Mouse (Mus musculus) adrenal gland, postnatal 36 days (tissue): Measurements from ENCODE around the gene H3f3a. TPM values are rescaled to one million over a fixed set of nuclear protein-coding genes. Genes with fewer than 3 reads are reported as not detected.

Experiments
- DNase-seq, 2 experiments: peaks; one replicate each; pipeline ENCODE4 v3.0.0; 2021; ENCODE audit warnings: mixed read lengths in 1 of 2
- total RNA-seq, 2 experiments: library from RNA; stranded (reverse); gene quantifications; 2 replicates each; pipeline ENCODE4 v1.2.3; 2021

H3f3a gene
- total RNA-seq, 2 experiments from 2014 or later = 680 to 813 TPM

DNA sequence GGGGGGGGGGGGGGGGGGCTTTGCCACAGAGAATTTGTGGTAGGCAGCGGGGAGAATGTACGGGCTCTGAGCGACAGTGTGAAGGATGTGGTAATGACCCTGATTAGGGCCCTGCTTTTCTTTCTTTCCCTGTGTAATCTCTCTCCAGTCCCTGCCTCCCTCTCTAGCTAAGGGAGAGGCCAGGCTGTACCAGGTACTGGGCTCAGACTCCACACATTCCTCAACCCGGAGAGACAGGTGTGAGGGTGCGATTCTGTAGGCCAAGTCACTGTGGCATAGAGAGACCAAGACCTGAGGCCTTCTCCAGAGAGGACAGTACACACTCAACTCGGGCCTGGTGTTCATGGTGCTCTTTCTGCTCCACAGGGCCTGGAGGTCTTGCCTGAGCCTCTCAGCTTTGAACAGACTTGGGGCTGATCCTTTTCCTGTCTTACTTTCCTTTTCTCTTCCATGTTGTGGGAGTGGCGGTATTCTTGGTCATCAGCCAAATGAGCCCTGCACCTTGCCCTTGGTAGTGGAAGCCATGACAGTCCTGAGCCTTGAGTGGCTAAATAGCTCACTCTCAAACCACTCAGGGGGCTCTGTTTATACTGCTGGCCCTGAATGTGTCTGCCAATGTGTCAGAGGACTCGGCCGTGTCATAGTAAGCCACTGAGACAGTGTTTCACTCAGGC, 30.7 kb downstream of the H3f3a start:
- peak in 1 of 2 experiments; percentile 38 for DNase-seq

DNA sequence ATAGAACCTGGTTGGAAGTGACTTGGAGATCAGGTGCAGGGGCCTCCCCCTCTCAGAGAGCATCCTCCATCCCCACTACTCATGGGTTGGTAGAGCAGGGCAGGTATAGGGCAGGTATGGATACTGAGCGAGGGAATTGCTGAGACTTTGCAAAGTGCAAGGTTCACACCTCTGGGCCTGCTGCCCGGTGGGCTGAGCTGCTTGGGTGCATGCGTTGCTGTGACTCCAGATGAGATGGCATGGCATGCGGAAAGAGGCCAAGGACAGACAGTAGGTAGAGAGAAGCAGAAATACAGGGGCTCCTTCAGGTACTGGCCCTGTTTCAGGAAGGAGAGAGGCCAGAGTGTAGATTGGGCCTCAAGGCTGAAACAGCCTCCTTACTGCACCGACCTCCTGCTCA, 32.5 kb downstream of the H3f3a start:
- DNase-seq = no peak

DNA sequence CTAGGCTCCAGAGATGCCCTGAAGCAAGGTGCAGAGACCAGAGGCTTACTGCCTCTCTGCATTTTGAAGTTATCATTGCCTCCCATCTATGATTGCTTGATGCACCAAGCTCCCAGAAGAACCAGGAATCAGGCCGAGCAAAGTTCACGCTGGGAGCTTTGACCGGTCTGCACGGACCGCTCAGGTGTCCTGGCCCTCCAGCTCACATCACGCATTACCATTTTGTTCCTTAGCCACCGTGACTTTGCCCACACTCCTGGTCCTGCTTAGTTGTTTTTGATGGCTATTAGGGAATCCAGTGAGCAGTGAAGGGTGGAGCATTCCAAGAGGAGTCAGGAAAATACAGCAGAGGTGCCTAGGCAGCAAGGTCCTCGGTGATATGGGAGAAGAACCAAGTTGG, 33.5 kb downstream of the H3f3a start:
- no peak for DNase-seq

DNA sequence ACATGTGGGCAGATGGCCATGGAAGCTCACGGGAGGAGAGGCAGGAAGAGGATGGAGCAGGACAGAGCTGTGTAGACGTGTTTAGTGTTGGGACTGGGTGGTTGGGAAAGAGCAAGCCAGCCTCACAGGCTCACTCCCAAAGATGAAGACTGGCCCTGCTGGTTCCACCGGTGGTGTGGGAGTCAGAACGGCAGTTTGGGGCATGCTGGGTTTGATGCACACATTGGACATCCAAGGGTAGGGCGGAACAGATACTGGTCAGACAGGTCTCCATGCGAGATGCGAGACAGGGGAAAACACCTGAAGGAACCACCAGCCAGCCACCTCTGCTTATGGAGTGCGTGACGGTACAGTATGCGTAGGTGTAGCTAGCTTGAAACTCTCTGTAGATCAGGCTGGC, 34.8 kb downstream of the H3f3a start:
- no peak for DNase-seq

DNA sequence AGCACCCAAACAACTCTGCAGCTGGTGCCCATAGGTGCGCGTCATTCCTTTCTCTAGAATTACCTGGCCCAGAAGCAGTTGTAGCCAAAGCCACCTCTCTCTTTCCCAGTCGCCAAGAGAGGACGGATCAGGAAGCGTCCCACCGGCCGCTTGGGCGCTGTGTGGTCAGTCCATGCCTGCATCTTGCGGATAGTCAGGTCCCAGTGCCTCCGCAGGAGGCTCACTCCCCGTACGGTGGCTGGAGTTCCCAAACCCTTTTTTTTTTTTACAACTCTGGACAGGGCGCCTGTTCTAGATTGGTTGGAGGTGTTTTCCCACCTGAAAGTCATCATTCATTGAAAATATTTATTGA, 35.4 kb downstream of the H3f3a start:
- no peak for DNase-seq

DNA sequence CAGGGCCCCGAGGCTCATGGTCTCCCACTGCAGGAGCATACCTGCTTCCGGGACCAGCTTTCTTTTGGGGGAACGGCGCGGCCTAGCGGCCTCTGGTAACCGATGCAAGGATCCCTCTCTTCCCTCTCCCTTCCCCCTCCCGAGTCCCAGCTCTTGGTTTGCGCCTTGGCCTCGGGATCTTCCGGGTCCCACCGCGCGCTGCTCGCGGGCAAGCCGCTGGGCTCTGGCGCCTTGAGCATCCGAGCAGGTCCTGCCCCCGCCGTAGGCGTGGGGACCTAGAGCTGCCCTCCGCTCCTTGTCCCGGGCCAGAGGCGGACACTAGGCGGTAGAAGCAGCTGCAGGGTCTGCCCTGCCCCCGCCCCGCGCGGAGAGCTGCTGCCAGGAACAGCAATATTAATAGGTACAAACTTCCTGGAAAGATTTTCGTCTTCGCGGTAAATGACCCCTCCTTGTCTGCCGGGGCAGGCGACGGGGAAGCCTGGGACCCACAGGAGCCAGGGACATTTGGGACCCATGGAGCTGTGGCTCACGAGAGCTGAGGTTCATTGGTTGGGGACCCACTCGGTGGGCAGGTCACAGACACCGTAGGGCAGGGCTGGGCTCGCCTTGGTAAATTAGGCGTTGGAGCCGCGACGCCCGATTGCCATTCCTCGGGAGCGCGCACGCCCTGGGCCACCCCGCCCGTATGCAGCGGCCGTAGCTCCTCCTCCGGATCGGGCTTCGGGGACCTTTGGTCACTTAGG, 35.9 kb downstream of the H3f3a start:
- peak; percentile 91 to 92 for DNase-seq

DNA sequence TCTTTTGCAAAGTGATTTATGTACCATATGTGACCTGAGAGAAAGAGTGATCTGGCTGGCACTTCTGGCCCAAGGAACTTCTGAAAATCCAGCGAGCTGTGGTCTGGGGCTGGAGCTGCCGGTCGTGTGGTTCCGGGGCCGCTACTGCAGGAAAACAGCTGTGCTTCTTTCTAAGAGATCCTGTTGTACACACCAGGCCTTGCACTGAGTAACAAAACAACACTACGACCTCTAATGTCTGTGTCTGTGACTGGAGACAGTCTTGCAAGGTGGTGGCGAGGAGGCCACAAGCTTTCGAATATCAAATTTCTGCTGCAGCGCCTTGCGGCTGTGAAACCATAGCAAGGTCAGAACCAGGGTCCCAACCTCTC, 36.5 kb downstream of the H3f3a start:
- DNase-seq = no peak

DNA sequence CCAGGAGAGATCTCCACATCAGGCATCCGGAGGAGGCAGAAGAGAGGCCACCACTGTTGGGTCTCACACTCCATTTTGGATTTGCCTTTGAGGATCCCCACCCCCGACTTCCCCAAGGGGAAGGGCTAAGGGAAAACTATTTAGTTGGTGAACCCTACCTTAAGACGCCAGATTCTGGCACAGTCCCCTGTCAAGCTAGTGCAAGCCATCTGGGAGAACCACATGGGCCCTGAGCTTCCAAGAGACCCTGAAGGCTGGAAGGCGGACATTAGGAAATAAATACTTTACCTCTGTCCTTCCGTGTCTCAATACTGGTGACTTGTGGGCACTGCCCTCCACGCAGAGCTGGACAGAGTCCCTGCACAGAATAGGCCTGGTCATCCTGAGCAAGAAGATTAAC, 37.2 kb downstream of the H3f3a start:
- no peak for DNase-seq

DNA sequence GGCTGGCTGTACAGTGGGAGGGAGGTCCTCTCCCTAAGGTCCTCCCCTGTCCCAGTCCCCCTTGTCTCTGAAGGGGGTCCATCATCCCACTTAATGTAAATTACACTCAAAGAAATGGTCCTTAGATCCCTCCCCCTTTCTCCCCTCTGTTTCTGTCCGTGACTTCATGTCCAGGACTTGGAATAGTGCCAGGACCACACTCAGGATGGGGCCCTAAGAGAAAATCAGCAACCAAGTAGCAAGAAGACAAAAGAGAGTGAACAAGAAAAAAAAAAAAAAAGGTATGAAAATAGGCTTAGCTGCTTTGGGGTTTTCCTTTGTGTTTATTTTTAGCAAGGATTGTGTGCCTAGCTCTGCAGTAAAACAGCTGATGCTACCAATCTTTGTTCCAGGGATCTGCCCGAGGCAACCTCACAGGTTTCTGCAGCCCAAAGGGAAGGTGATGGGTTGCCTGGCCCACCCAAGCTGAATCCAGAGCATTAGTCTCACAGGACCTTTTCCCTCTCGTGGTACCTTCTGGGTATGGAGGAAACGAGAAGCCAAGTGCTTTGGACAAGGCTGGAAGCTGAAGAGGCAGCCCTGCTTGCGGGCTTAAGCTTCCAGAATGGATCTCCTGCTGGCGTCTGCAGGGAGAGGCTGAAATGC, 37.8 kb downstream of the H3f3a start:
- DNase-seq = no peak

DNA sequence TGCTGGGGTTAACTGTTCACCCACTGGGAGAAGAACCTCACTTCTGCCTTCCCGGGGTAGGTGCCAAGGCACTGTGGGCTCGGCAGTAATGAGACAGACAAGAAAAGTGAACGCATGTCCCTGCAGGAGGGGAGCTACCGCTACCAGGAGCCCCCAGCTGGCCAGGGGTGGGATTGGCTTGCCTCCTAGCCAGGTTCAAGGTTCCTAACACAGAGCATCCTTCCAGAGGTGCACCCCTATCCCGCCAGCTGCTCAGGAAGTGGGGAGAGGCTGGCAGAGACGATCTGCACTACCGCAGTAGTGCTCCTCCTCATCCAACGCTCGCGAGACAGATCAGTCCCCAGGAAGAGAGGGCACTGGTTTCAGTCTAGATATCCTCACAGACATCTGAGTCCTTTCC, 38.4 kb downstream of the H3f3a start:
- DNase-seq = no peak

DNA sequence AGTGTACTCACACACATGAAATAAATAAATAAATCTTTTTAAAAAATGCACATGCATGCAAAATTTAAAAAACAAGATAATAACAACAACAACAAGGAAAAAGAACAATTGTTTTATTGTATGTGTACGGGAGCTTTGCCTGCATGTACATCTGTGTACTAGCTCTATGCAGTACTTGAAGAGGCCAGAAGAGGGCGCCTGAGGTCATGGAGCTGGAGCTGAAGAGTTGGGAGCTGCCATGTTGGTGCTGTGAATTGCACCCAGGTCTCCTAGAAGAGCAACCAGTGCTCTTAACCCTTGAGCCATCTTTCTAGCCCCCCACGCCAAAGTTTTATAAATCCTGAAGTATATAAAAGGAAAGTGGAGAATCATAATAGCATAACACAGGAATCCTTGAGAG, 39.1 kb downstream of the H3f3a start:
- peak in 1 of 2 experiments; percentile 37 for DNase-seq

DNA sequence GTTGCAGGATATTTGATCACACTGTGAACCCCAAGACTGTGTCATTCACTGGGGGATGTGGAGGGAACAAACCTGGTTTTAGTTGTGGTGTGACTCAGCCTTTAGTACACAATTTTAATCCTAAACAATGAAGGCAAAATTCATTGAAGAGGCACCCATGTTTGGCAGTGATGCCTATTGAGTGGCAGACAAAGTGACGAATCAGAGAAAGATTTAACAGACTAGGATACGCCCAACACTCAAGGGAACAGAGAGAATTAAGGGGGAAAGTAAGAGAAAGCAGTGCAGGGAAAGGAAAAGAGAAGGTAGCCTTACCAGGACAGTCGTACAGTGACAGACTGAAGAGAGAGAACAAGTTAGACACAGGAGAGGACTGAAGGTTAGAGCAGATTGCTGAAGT, 41.5 kb downstream of the H3f3a start:
- no peak for DNase-seq

DNA sequence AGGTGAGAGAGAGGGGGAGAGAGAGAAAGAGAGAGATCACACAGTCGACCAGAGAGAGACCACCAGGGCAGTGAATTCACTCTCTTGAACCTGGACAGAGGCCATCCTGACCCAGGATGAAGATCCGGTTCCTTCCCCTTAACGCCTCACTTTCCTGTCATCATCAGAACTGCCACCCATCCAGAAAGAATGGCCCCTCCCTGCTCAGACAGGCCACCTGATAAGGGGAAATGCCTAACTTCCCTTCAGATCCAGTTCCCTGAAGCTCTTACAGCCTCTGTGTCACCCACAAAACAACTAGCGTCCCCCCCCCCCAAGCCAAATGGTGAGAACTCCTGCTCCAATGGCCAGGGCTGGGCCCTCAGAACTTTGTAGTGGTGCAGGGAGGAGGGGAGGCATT, 42.0 kb downstream of the H3f3a start:
- DNase-seq = no peak

DNA sequence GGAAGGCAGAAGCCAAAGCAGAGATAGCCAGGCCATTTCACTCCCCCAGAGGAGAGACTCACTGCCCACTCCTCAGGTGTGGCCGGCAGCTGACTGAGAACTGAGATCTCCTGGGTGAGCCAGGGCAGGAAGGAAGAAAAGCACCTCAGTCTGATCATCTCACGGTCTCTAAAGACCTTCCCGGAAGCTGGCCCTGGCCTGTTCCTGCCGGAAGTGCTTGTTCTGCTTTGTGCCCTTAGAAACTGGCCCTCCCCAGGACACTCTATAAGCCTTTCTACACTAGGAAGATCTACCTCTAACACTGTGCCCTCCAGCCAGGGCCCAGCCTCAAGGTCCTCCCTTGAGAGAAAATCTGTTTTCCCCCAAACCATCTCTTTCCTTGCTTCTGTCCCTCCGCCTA, 42.4 kb downstream of the H3f3a start:
- DNase-seq = no peak

DNA sequence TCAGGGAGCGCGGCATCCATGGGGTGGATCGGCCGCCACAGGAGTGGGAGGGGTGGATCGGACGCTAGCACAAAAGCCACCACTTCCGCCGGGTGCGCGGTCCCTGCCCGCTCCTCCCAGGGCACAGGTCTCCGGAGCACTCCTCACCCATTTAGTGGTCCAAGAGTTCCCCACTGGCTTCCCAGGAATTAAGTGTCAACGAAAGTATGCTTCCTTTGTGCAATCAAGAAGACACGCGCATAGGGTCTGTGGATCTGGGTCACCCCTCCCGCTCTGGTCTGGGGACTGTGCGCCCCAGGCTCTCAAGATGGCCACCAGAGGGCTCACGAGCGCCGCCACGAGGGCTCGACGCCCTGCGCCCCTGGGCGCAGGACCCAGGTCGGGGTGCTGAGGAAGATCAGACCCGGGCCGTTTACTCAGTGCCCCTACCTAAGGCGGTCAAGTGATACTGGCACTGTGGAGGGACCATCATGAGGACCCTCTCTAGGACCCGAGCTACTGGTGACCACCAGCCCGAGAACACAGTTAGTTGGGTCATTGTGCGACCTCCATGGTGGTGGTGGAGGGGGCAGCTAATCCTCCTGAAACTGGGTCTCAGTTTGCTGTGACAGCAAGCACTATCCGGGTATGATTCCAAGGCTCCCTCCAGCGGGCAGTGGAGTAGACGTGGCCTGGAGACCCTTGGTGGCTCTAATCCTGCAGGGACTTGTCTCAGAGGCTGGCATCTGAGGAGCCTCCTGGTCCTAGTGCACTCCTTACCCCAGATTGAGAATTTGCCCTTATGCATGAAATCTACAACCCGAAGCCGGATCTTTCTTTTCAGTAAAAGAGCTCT, 45.2 kb downstream of the H3f3a start:
- DNase-seq = peak; percentile 84 to 90

DNA sequence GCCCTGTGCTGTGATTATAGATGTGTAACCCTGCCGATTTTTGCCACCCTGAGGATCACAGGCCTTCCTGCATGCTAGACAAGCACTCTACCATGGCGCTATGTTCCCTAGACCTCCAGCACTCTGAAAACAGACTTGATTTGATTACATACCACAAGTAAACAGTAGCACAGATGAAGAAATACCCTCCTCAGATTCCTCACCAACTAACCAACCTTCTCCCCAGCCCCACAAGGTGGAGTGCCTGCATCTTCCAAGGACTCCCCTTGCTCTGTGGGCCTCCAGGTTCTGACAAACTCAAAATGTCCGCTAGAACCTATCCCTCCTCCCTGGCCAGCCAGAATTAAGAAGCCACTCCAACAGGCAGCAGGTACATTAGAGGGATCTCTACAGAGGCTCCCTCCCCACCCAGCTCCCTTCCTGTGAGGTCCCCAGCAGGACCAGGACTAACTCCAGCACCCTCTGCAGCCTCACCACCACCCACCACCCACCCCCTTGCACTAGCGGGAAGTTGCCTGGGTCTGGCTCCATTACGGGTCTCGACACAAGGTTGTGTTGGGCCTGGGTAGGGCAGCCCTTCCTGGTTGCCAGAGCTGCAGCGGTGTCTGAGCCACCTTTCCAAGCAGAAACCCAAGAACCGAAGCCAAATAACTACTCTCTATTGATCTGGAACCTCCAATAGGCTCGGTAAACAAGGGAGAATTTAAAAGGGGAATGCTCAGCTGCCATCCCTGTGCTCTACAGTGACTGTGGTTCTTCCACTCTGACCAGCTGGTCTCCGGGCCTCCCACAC, 46.0 kb downstream of the H3f3a start:
- DNase-seq = peak in 1 of 2 experiments; percentile 15

DNA sequence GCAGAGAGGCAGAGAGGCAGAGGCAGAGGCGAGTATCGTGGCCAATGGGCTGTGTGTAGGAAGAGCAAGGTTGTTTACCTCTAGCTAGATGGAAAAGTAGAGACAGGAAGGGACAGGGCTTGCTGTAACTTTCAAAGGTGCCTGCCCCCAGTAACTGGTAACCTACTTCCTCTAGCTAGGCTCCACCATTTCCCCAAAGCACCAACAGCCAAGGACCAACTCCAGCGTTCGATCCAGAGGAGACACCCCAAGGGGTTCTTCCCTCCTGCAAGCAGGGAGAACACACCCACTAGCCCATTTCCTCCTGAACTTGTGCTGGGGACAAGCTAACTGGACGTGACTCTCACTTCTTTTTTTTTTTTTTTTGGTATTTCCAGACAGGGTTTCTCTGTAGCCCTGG, 47.2 kb downstream of the H3f3a start:
- no peak for DNase-seq

DNA sequence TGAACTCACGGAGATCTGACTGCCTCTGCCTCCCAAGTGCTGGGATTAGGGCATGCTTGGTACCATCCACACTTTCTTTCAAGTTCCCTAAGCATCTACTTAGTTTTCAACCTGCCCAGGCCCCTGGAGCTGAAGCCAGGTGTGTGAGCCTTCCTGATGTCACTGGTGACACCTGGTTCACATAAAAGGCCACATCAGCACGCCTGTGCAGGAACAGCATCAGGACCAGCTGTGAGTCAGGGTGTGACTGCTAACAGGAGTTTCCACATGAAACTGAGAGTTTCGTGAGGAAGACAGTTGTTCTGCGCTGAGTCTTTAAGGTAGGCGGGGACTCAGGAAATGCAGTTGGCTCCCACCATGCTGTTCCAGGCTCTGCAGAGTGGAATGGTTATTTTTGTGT, 48.4 kb downstream of the H3f3a start:
- DNase-seq = no peak

DNA sequence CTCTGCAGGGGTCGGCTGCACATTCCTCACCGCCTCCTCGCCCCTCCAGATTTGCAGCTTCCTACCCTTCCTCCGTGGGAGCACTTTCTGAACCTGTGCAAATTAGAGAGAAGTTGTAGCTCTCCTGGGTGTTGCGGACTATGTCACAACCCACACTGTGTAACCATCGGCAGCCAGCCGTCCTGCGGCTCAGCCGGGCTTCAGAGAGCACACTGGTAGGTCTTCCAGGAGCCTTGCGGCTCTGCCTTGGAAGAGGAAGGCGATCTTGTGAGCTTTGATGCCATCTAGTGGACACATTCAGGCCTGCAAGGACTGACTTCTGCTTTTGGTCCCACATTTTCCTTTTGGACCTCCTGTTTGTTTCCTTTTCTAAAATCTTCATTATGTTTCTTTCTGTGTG, 49.9 kb downstream of the H3f3a start:
- DNase-seq = peak; percentile 86

DNA sequence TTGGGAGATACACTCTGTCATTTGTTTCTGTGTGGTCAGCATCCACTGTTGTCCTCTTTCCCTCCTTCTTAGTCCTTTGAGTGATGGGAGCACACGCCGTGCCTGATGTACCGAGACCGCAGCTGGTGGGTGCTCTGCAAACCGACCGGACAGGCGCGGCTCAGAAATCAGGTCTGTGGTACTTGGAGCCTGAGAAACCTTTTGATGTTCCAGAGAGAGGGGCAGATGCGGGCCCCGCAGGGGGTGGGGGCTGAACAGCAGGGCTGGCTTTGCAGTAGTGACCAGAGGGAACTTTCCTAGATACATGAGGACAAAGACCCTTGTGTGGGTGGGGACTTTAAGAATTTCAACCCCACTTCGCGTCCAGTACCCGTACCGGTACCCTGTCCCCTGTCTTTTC, 50.4 kb downstream of the H3f3a start:
- no peak for DNase-seq

DNA sequence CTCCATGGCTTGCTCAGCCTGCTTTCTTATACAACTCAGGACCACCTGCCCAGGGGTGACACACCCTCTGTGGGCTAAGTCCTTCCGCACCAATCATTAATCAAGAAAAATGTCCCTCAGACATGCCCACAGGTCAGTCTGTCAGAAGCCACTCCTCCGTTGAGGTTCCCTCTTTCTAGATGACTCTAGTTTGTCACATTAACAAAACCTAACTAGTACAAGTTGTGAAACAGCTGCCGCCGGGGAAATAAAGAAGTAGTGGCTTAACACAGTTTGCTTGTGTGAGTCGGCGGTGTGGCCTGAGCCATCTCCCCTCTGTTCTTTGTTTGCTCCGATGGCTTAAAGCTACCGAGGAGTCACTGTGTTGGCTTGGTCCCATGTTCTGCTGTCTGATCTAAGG, 51.1 kb downstream of the H3f3a start:
- no peak for DNase-seq

DNA sequence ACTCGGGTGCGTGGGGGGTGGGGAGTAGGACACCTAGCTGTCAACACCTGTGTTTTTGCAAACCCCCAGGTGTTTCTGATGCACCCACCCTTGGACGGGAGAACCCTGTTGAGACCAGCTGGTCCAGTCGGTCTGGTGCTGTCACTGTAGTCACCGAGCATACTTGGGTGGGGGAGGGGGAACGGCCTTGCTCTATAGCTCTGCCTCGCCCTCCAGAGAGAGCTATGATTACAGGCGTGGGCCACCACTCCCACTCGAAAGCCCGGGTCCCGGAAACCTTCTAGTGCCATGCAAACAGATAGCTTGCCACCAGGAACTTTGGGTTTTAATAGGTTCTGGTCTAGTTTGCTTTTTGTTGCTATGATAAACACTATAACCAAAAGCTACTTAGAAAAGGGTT, 51.6 kb downstream of the H3f3a start:
- no peak for DNase-seq
